Mouse (Mus musculus): ENCODE results near the gene Olfr734.

The Olfr734 gene

GRCm38 (mm10) chr14:50326661-50327060 is at the start of gene Olfr734:
Olfr734 (minus strand) TSS chr14:50326761.
- DNase-seq (ENCODE audit: low spot score in 2 of 2): no peak

GRCm38 (mm10) chr14:50363561-50363960 is 37.0 kb upstream of the Olfr734 start:
- no peak for DNase-seq (ENCODE audit: low spot score in 2 of 2)

GRCm38 (mm10) chr14:50360480-50360879 is 33.9 kb upstream of the Olfr734 start:
- DNase-seq (ENCODE audit: low spot score in 2 of 2): no peak

- DNase-seq (ENCODE audit: low spot score in 2 of 2): no peak
Measured at GRCm38 (mm10) chr14:50357593-50357992, 31.0 kb upstream of the Olfr734 start, which contains the start of gene Tlr11. Tlr11 (plus strand) TSS chr14:50357914.

- DNase-seq (ENCODE audit: low spot score in 2 of 2): no peak
Measured at GRCm38 (mm10) chr14:50356725-50357124, 30.2 kb upstream of the Olfr734 start.

- DNase-seq (ENCODE audit: low spot score in 2 of 2): no peak
Measured at GRCm38 (mm10) chr14:50352438-50352837, 25.9 kb upstream of the Olfr734 start.

- no peak for DNase-seq (ENCODE audit: low spot score in 2 of 2)
Measured at GRCm38 (mm10) chr14:50348796-50349195, 22.2 kb upstream of the Olfr734 start, which contains the start of gene Olfr735. Olfr735 (minus strand) TSS chr14:50348872.

- no peak for DNase-seq (ENCODE audit: low spot score in 2 of 2)
Measured at GRCm38 (mm10) chr14:50301422-50301821, 25.1 kb downstream of the Olfr734 start, which contains the start of gene Olfr733. Olfr733 (minus strand) TSS chr14:50301522.

- no peak for DNase-seq (ENCODE audit: low spot score in 2 of 2)
Measured at GRCm38 (mm10) chr14:50284106-50284505, 42.5 kb downstream of the Olfr734 start, which contains the start of gene Olfr732. Olfr732 (minus strand) TSS chr14:50284206.
